Mouse (Mus musculus) small intestine, adult 10 weeks (tissue): Measurements from ENCODE around the gene Dupd1. TPM values are rescaled to one million over a fixed set of nuclear protein-coding genes. Genes with fewer than 3 reads are reported as not detected.

Experiments used
- polyA plus RNA-seq: library from polyadenylated mRNA; stranded (reverse); fragments of 350-450 nt; fragmentation: Illumina TruSeq; extraction: RNeasy Lipid Tissue Mini Kit (QIAGEN cat#74804); gene quantifications from one replicate; pipeline ENCODE4 v1.2.3, GENCODE M21; 2014; ENCODE audit warnings: low replicate concordance

Dupd1 gene
- not detected for polyA plus RNA-seq

GRCm38 (mm10) chr14:21714486-21714885 is at the start of gene Dupd1:
Dupd1 (minus strand) TSS chr14:21714576.

GRCm38 (mm10) chr14:21750881-21751542 is 36.6 kb upstream of the Dupd1 start, which contains the start of gene Dusp13:
Dusp13 (minus strand) TSS chr14:21751181.

DNA sequence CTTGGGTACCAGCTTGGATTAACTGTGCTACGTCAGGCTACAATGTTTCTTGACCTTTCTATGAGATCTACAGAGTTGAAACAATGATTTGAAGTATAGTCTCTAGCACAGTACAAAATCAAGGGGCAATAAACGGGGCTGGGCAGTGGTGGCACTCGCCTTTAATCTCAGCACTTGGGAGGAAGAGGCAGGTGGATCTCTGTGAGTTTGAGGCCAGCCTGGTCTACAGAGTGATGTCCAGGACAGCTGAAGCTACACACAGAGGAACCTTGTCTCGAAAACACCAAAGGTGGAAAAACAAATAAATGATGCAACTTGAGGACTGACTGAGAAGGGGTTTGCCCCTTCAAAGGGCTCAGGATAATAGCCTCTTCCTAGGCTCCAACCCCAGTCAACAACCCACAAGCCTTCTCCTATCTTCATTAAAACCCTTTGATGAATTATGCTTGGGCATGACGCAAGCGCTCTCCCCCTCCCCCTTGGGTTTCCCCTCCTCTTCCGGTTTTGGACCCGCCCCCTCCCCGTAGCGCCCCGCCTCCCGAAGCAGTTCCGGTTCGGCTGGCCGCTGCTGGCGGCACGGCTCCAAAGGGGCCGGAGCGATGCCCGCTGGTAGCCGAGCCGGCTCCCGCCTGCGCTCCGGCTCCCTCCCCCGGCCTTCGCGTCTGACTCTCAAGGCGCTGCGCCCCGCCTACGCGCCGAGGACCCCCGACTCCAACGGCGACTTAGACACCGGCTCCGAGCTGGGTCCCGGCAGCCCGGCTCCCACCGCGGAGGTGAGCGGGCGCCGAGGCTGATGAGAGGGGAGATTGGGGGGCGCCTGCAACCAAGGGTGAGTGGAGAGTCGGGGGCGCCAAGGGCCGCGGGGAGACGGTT is 35.9 kb upstream of the Dupd1 start, which contains the start of gene Samd8:
Samd8 (plus strand) TSS at position 524 of the 873 bp plus-strand sequence.

Other genes starting within 250 kb of the Dupd1 start
- gene Kat6b, start 233.1 kb downstream of the Dupd1 start, polyA plus RNA-seq, result 8.1 TPM
- gene Samd8, start 36.0 kb upstream of the Dupd1 start, polyA plus RNA-seq, result 75.0 TPM
- gene Dusp13, start 36.6 kb upstream of the Dupd1 start, polyA plus RNA-seq, result not detected
- gene Vdac2, start 110.7 kb upstream of the Dupd1 start, polyA plus RNA-seq, result 700 TPM
- gene Comtd1, start 134.4 kb upstream of the Dupd1 start, polyA plus RNA-seq, result not detected